Mouse (Mus musculus): ENCODE measurements around the gene Fam169b. TPM values are rescaled to one million over a fixed set of nuclear protein-coding genes. Genes with fewer than 3 reads are reported as not detected.

The Fam169b gene
- polyA plus RNA-seq (2016; fragmentation: Nextera tagmentation; extraction: Ambion mirVana): 0.33 and 0.36 TPM in 2 replicates

- Histone ChIP-seq H3K9ac (no peak within 1 kb of the TSS), H3K4me2 (replicated peaks) (no peak within 1 kb of the TSS), H3K4me1 (peaks cover 12% of the 10 kb centered on the region), H3K27ac (no peak within 1 kb of the TSS), H3K36me3 (no peaks in the 10 kb centered on the region), H3K9me3 (no peaks in the 10 kb centered on the region), H3K27me3 (replicated peaks) (peaks cover 17% of the 10 kb centered on the region), H3K4me3 (no peak within 1 kb of the TSS)
- no peak for ATAC-seq (ENCODE audit: low FRiP score, low read depth)
These were observed at the start of gene Fam169b for GRCm38 (mm10) chr7:68273515-68273914. Fam169b (plus strand) TSS chr7:68273839.

DNA sequence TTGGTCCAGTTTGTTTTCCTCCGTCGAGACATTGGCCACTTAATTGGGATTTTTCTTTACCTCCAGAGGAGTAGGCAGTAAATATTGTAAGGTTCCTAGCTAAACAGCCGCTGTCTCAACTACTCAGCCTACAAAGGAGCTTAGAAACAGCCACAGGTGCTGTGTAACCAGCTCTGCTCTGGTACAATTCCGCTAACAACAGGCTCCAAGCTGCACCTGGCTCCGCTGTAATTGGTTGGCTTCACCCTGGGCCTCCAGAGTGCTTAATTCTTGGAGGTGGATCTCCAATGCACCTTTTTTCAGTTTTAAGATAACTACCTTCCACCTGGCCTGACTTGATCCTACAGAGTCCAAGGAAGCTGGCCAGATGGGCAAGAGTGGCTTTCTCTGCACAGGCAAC is 49.6 kb upstream of the Fam169b start:
- no peak overlapping the region for H3K4me2 ChIP-seq (replicated peaks)
- peaks cover 51% of the 10 kb centered on the region for H3K36me3 ChIP-seq
- H3K27ac ChIP-seq: no peak overlapping the region
- WGBS: 94% methylated on average over 5 of the region's 5 CpGs
- peaks cover 10% of the 10 kb centered on the region; the same call in 1 of the 2 replicates for H3K4me1 ChIP-seq
- H3K9ac ChIP-seq: no peak overlapping the region
- H3K9me3 ChIP-seq: no peaks in the 10 kb centered on the region
- no peak for ATAC-seq (ENCODE audit: low FRiP score, low read depth)
- no peak overlapping the region for H3K4me3 ChIP-seq
- H3K27me3 ChIP-seq (replicated peaks): no peaks in the 10 kb centered on the region

DNA sequence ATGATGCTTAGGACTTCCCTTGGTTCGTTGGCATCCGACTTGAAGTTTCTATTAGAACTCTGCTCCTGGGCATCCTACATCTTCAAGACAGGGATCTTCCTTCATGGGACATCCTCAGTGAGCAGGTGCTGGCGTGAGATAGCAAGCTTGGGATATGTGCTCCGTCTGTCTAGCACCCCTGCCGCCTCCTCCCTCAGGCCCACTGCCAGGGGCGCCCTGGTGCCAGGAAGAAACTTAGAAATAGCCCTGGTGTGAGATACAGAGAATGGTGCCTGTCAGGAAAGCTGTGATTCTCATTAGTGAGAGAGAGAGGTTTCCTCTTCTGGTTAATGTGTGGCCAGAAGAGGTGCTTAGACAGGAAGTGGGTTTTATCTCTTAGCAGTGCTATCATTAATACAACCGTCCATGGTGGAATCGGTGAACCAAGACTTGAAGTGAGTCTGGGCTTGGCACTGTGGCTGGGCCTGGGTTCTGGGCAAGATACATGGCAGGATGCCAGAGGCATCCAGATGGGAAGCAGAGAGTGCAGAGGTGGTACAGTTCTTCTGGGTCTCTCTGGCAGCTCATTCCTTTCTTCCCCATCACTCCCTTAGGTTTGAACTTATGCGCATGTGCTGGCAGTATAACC is 48.1 kb upstream of the Fam169b start:
- H3K4me3 ChIP-seq: no peak overlapping the region
- WGBS: 89% methylated on average over 9 of the region's 9 CpGs
- H3K27me3 ChIP-seq (replicated peaks): no peaks in the 10 kb centered on the region
- H3K4me1 ChIP-seq: peaks cover 10% of the 10 kb centered on the region; the same call in 1 of the 2 replicates
- peaks cover 50% of the 10 kb centered on the region for H3K36me3 ChIP-seq
- H3K4me2 ChIP-seq (replicated peaks): no peak overlapping the region
- no peak overlapping the region for H3K9ac ChIP-seq
- no peaks in the 10 kb centered on the region for H3K9me3 ChIP-seq
- no peak overlapping the region for H3K27ac ChIP-seq
- no peak for ATAC-seq (ENCODE audit: low FRiP score, low read depth)

GRCm38 (mm10) chr7:68227021-68227420 is 46.6 kb upstream of the Fam169b start:
- Histone ChIP-seq H3K27ac (no peak overlapping the region), H3K4me3 (no peak overlapping the region), H3K4me1 (peaks cover 10% of the 10 kb centered on the region; the same call in 1 of the 2 replicates), H3K36me3 (peaks cover 56% of the 10 kb centered on the region), H3K9me3 (no peaks in the 10 kb centered on the region), H3K9ac (no peak overlapping the region), H3K27me3 (replicated peaks) (no peaks in the 10 kb centered on the region), H3K4me2 (replicated peaks) (no peak overlapping the region)
- no peak for ATAC-seq (ENCODE audit: low FRiP score, low read depth)
- 82% methylated on average over 11 of the region's 11 CpGs for WGBS

DNA sequence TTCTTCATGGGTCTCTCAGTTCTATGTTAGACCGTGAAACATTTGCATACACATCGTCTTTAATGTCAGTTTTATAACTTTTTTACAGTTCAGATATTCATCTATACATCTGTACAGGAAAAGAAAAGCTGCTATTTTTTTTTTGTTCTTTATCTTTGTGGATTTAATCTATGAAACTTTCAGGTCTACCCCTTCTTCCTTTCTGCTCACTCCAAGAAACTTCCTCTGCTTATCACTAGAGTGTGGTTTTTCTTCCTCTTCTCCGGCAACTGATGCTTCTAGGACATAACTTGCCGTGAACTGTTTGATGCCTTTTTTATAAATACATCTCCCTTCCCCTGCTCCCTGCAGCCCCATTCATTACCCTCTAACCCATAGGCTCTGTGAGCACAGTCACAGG is 46.0 kb upstream of the Fam169b start:
- no peak for ATAC-seq (ENCODE audit: low FRiP score, low read depth)
- no peaks in the 10 kb centered on the region for H3K27me3 ChIP-seq (replicated peaks)
- H3K9ac ChIP-seq: no peak overlapping the region
- H3K27ac ChIP-seq: no peak overlapping the region
- 88% methylated on average over 4 of the region's 4 CpGs for WGBS
- H3K4me2 ChIP-seq (replicated peaks): no peak overlapping the region
- no peak overlapping the region for H3K4me3 ChIP-seq
- H3K4me1 ChIP-seq: peaks cover 10% of the 10 kb centered on the region
- peaks cover 56% of the 10 kb centered on the region for H3K36me3 ChIP-seq
- H3K9me3 ChIP-seq: no peaks in the 10 kb centered on the region

DNA sequence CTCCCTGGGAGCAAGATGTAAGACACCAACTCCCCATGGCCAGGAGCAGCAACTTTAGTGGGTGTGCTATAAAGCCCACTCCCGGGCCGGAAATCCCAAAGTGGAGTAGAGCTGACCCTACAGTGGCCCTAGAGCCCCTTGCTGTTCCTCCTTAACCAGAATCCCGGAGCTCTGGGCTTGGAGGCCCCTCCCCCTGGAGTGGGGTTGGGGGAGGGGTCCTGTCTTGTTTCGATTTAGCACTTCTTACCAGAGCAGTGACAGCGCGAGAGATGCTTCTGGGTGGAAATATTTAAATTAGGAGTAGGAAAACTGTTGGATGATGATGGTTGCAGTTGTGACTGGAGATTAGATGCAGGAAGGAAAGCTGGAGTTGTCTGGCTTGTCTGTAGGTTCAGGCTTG is 45.1 kb upstream of the Fam169b start:
- no peak overlapping the region for H3K27ac ChIP-seq
- WGBS: 53% methylated on average over 6 of the region's 6 CpGs
- no peaks in the 10 kb centered on the region for H3K27me3 ChIP-seq (replicated peaks)
- H3K4me1 ChIP-seq: peaks cover 4% of the 10 kb centered on the region
- H3K36me3 ChIP-seq: peaks cover 53% of the 10 kb centered on the region
- no peak overlapping the region for H3K4me2 ChIP-seq (replicated peaks)
- no peak overlapping the region for H3K4me3 ChIP-seq
- no peaks in the 10 kb centered on the region for H3K9me3 ChIP-seq
- ATAC-seq (ENCODE audit: low FRiP score, low read depth): no peak
- no peak overlapping the region for H3K9ac ChIP-seq

GRCm38 (mm10) chr7:68230831-68231230 is 42.8 kb upstream of the Fam169b start:
- no peak for ATAC-seq (ENCODE audit: low FRiP score, low read depth)

GRCm38 (mm10) chr7:68232521-68232920 is 41.1 kb upstream of the Fam169b start:
- H3K27me3 ChIP-seq (replicated peaks): no peaks in the 10 kb centered on the region
- H3K36me3 ChIP-seq: peaks cover 31% of the 10 kb centered on the region
- H3K4me1 ChIP-seq: peaks cover 8% of the 10 kb centered on the region
- H3K9ac ChIP-seq: no peak overlapping the region
- H3K27ac ChIP-seq: no peak overlapping the region
- no peaks in the 10 kb centered on the region for H3K9me3 ChIP-seq
- ATAC-seq (ENCODE audit: low FRiP score, low read depth): no peak
- no peak overlapping the region for H3K4me2 ChIP-seq (replicated peaks)
- H3K4me3 ChIP-seq: no peak overlapping the region
- WGBS: 89% methylated on average over 5 of the region's 5 CpGs

More at GRCm38 (mm10) chr7:68230831-68231230, 42.8 kb upstream of the Fam169b start:
- Histone ChIP-seq H3K36me3 (peaks cover 44% of the 10 kb centered on the region), H3K9me3 (no peaks in the 10 kb centered on the region), H3K27me3 (replicated peaks) (no peaks in the 10 kb centered on the region), H3K4me2 (replicated peaks) (no peak overlapping the region), H3K4me1 (peaks cover 8% of the 10 kb centered on the region), H3K9ac (no peak overlapping the region), H3K27ac (no peak overlapping the region), H3K4me3 (no peak overlapping the region)
- 93% methylated on average over 9 of the region's 9 CpGs for whole genome bisulfite sequencing

- ATAC-seq (ENCODE audit: low FRiP score, low read depth): no peak
- H3K36me3 ChIP-seq: peaks cover 24% of the 10 kb centered on the region
- H3K4me1 ChIP-seq: peaks cover 5% of the 10 kb centered on the region; the same call in 1 of the 2 replicates
- no peak overlapping the region for H3K27ac ChIP-seq
- 39% methylated on average over 13 of the region's 13 CpGs for WGBS
- H3K27me3 ChIP-seq (replicated peaks): no peaks in the 10 kb centered on the region
- no peak overlapping the region for H3K4me3 ChIP-seq
- no peak overlapping the region for H3K9ac ChIP-seq
- no peaks in the 10 kb centered on the region for H3K9me3 ChIP-seq
- no peak overlapping the region for H3K4me2 ChIP-seq (replicated peaks)
These were observed 39.9 kb upstream of the Fam169b start for GRCm38 (mm10) chr7:68233619-68234223.

DNA sequence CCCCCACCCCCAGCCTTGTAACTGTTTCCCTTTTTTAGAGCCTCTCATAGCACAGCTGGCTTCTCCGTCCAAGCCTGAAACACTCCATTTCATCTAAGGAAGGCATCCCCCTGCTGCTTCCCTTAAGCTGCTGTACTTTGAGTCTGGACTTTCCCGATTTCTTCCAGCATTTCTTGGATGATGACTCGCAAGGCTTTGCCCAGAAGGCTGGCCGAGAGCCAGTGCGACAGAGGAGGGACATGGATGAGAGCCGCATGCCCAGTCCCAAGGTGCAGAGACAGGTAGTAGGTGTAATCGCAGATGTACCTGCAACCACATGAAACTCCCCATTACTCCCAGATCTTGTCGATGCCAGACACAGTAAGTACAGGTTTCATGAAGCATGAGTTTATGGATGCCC is 36.8 kb upstream of the Fam169b start:
- Histone ChIP-seq H3K9me3 (no peaks in the 10 kb centered on the region), H3K4me1 (peaks cover 5% of the 10 kb centered on the region; the same call in 1 of the 2 replicates), H3K4me2 (replicated peaks) (no peak overlapping the region), H3K9ac (no peak overlapping the region), H3K27ac (no peak overlapping the region), H3K36me3 (no peaks in the 10 kb centered on the region), H3K4me3 (no peak overlapping the region), H3K27me3 (replicated peaks) (no peaks in the 10 kb centered on the region)
- 89% methylated on average over 8 of the region's 8 CpGs for WGBS
- ATAC-seq (ENCODE audit: low FRiP score, low read depth): no peak

GRCm38 (mm10) chr7:68239220-68239827 is 34.3 kb upstream of the Fam169b start:
- Histone ChIP-seq H3K9me3 (no peaks in the 10 kb centered on the region), H3K9ac (0 out of 2 replicates have a peak overlapping the region, but pooled peaks have one; percentile 21), H3K27ac (no peak overlapping the region), H3K27me3 (replicated peaks) (no peaks in the 10 kb centered on the region), H3K4me3 (no peak overlapping the region), H3K4me1 (no peaks in the 10 kb centered on the region), H3K36me3 (no peaks in the 10 kb centered on the region), H3K4me2 (replicated peaks) (no peak overlapping the region)
- WGBS: 61% methylated on average over 11 of the region's 11 CpGs
- ATAC-seq (ENCODE audit: low FRiP score, low read depth): no peak

DNA sequence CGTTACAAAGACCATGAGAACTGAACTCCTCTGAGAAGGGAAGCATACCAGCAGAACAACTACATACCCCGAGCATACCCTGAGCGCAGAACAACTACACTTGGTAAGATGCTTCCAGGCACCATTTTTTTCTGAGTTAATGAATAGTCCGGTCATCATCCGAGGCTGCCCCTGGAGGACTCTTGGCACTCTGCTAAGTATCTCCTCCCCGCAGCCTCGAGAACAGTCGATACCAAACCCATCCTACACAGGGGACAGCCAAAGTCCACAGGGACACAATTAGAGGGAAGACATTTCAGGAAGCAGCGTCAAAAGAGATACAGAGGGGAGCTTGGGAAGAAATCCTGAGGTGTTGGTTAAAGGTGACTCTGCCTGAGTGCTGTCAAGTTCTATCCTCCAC is 32.4 kb upstream of the Fam169b start:
- H3K27me3 ChIP-seq (replicated peaks): no peaks in the 10 kb centered on the region
- H3K27ac ChIP-seq: no peak overlapping the region
- H3K4me1 ChIP-seq: no peaks in the 10 kb centered on the region
- no peaks in the 10 kb centered on the region for H3K9me3 ChIP-seq
- no peak overlapping the region for H3K4me2 ChIP-seq (replicated peaks)
- ATAC-seq (ENCODE audit: low FRiP score, low read depth): no peak
- no peaks in the 10 kb centered on the region for H3K36me3 ChIP-seq
- no peak overlapping the region for H3K9ac ChIP-seq
- WGBS: 89% methylated on average over 9 of the region's 9 CpGs
- H3K4me3 ChIP-seq: no peak overlapping the region

Data from neural tube, embryonic 12.5 days (tissue).